Mouse (Mus musculus) CH12.LX (cell line): ENCODE measurements around the gene Foxp1. TPM values are rescaled to one million over a fixed set of nuclear protein-coding genes. Genes with fewer than 3 reads are reported as not detected.

Source experiments
- DNase-seq: peaks from one replicate; pipeline ENCODE4 v3.0.0-alpha.2; 2013; ENCODE audit errors: extremely low read depth
- H3K27ac ChIP-seq: 2 replicates; pipeline ENCODE4 v1.5.1; 2012; ENCODE audit warnings: low read depth, mild to moderate bottlenecking, control low read depth, moderate library complexity; ENCODE audit not compliant: insufficient read depth
- H3K27me3 ChIP-seq: replicated peaks from 2 replicates; pipeline ENCODE3; 2012; ENCODE audit warnings: inconsistent platforms
- H3K36me3 ChIP-seq, 2 experiments: replicated peaks in 1 of 2; 2 replicates each; pipeline versions ENCODE3 to v1.6.1; 2012; ENCODE audit warnings: inconsistent platforms in 1 of 2, low read length in 1 of 2, mild to moderate bottlenecking in 1 of 2, mixed read lengths in 1 of 2, moderate library complexity in 1 of 2; ENCODE audit not compliant: control insufficient read depth in 1 of 2, insufficient read depth in 1 of 2
- H3K4me1 ChIP-seq, 2 experiments: 2 replicates each; pipeline ENCODE4 v1.6.1; 2012; ENCODE audit warnings: inconsistent platforms in 1 of 2, moderate library complexity in 1 of 2; ENCODE audit not compliant: insufficient read depth in 2 of 2, control insufficient read depth in 1 of 2
- H3K4me2 ChIP-seq: 2 replicates; pipeline ENCODE4 v1.6.1; 2012; ENCODE audit warnings: low read depth, mild to moderate bottlenecking, control low read depth; ENCODE audit not compliant: poor library complexity, insufficient read depth, severe bottlenecking
- H3K4me3 ChIP-seq, 3 experiments: fragments of 150-350 bp in 1 of 3; sonication (generic) in 1 of 3; replicated peaks in 1 of 3; 2 replicates each; pipeline versions ENCODE3 to v1.5.1; 2011 to 2012; ENCODE audit warnings: low read depth in 2 of 3, low read length in 2 of 3, mild to moderate bottlenecking in 2 of 3, moderate library complexity in 2 of 3, control low read depth in 1 of 3, improper control_type of control experiment in 1 of 3, inconsistent platforms in 1 of 3, mixed read lengths in 1 of 3; ENCODE audit not compliant: poor library complexity in 1 of 3
- H3K79me2 ChIP-seq: replicated peaks from 2 replicates; pipeline ENCODE4 v1.6.1; 2012; ENCODE audit warnings: mild to moderate bottlenecking, moderate library complexity; ENCODE audit not compliant: control insufficient read depth, poor library complexity, insufficient read depth, severe bottlenecking; ENCODE audit errors: extremely low read depth
- H3K9ac ChIP-seq: 2 replicates; pipeline ENCODE4 v1.6.1; 2012; ENCODE audit warnings: low read depth, mild to moderate bottlenecking, control low read depth, moderate library complexity; ENCODE audit not compliant: insufficient read depth
- H3K9me3 ChIP-seq: replicated peaks from 2 replicates; pipeline ENCODE3; 2012; ENCODE audit warnings: low read length, inconsistent platforms, mixed read lengths
- BHLHE40 ChIP-seq: IDR thresholded peaks from 2 replicates; pipeline ENCODE4 v1.6.1; 2011; ENCODE audit warnings: mild to moderate bottlenecking, low read depth, low read length, improper control_type of control experiment
- CHD1 ChIP-seq: IDR thresholded peaks from 2 replicates; pipeline ENCODE4 v1.6.1; 2012; ENCODE audit warnings: low read depth, low read length, improper control_type of control experiment, inconsistent platforms
- CHD2 ChIP-seq: IDR thresholded peaks from 2 replicates; pipeline ENCODE4 v1.6.1; 2011; ENCODE audit warnings: low read length, improper control_type of control experiment
- CTCF ChIP-seq, 2 experiments: IDR thresholded peaks in 1 of 2; conservative IDR thresholded peaks in 1 of 2; 2 replicates each; pipeline ENCODE4 v1.5.1; 2011 to 2012; ENCODE audit warnings: low read depth in 2 of 2, low read length in 2 of 2, improper control_type of control experiment in 1 of 2, inconsistent platforms in 1 of 2, mild to moderate bottlenecking in 1 of 2, moderate library complexity in 1 of 2
- E2F4 ChIP-seq: IDR thresholded peaks from 2 replicates; pipeline ENCODE4 v1.6.1; 2011; ENCODE audit warnings: low read depth, low read length, improper control_type of control experiment; ENCODE audit not compliant: insufficient replicate concordance
- EP300 ChIP-seq: IDR thresholded peaks from 2 replicates; pipeline ENCODE4 v1.6.1; 2011; ENCODE audit warnings: low read length, improper control_type of control experiment
- ETS1 ChIP-seq: conservative IDR thresholded peaks from 2 replicates; pipeline ENCODE4 v1.6.1; 2012; ENCODE audit warnings: low read depth, mild to moderate bottlenecking, inconsistent platforms, low read length, improper control_type of control experiment, moderate library complexity
- GABPA ChIP-seq: IDR thresholded peaks from 2 replicates; pipeline ENCODE4 v1.6.1; 2012; ENCODE audit warnings: low read depth, low read length, improper control_type of control experiment, inconsistent platforms; ENCODE audit not compliant: insufficient replicate concordance
- IRF4 ChIP-seq: IDR thresholded peaks from 2 replicates; pipeline ENCODE4 v1.6.1; 2014; ENCODE audit warnings: low read depth, mild to moderate bottlenecking, inconsistent platforms, low read length, improper control_type of control experiment
- KAT2A ChIP-seq: IDR thresholded peaks from 2 replicates; pipeline ENCODE4 v1.6.1; 2012; ENCODE audit warnings: low read length, improper control_type of control experiment, inconsistent platforms; ENCODE audit not compliant: insufficient replicate concordance
- MAFK ChIP-seq: IDR thresholded peaks from 2 replicates; pipeline ENCODE4 v1.6.1; 2011; ENCODE audit warnings: low read length, improper control_type of control experiment; ENCODE audit not compliant: insufficient replicate concordance
- MAZ ChIP-seq: IDR thresholded peaks from 2 replicates; pipeline ENCODE4 v1.6.1; 2012; ENCODE audit warnings: low read depth, mild to moderate bottlenecking, inconsistent platforms, low read length, improper control_type of control experiment, moderate library complexity
- MEF2A ChIP-seq: IDR thresholded peaks from 2 replicates; pipeline ENCODE4 v1.6.1; 2014; ENCODE audit warnings: low read depth, mild to moderate bottlenecking, inconsistent platforms, low read length, improper control_type of control experiment, borderline replicate concordance
- NRF1 ChIP-seq: IDR thresholded peaks from 2 replicates; pipeline ENCODE4 v1.6.1; 2014; ENCODE audit warnings: low read depth, mild to moderate bottlenecking, inconsistent platforms, low read length, improper control_type of control experiment, moderate library complexity
- PAX5 ChIP-seq: IDR thresholded peaks from 2 replicates; pipeline ENCODE4 v1.6.1; 2012; ENCODE audit warnings: low read length, inconsistent platforms, mixed read lengths
- POLR2AphosphoS2 ChIP-seq: IDR thresholded peaks from 2 replicates; pipeline ENCODE4 v1.6.1; 2011; ENCODE audit warnings: low read depth, low read length, improper control_type of control experiment
- USF1 ChIP-seq: IDR thresholded peaks from 2 replicates; pipeline ENCODE4 v1.6.1; 2014; ENCODE audit warnings: low read depth, mild to moderate bottlenecking, inconsistent platforms, low read length, improper control_type of control experiment
- ZC3H11A ChIP-seq: IDR thresholded peaks from 2 replicates; pipeline ENCODE4 v1.6.1; 2012; ENCODE audit warnings: low read depth, mild to moderate bottlenecking, inconsistent platforms, low read length, improper control_type of control experiment
- ZKSCAN1 ChIP-seq: IDR thresholded peaks from 2 replicates; pipeline ENCODE4 v1.6.1; 2012; ENCODE audit warnings: low read depth, inconsistent platforms, low read length, improper control_type of control experiment, borderline replicate concordance
- dilution Hi-C: fragments of 300-500 bp; cut with MboI; formaldehyde crosslinking; loops from 2 replicates; pipeline ENCODE4 v1.14.3; 2020; ENCODE audit warnings: low sequenced_read_pairs; ENCODE audit not compliant: extremely low pct_unique_long_range_greater_than_20kb, extremely low pct_ligation_motif_present
- in situ Hi-C: fragments of 300-500 bp; cut with MboI; formaldehyde crosslinking; loops from 3 replicates; pipeline ENCODE4 v1.14.3; 2019; ENCODE audit warnings: low sequenced_read_pairs, low pct_ligation_motif_present, low pct_unique_long_range_greater_than_20kb, mixed read lengths
- polyA plus RNA-seq: library from polyadenylated mRNA; unstranded; fragments of >175 nt; gene quantifications from 2 replicates; pipeline ENCODE4 v1.2.1, GENCODE M21; 2012; ENCODE audit warnings: low read depth; ENCODE audit not compliant: insufficient read length
- total RNA-seq, 2 experiments: library from RNA; depleted of rRNA; stranded (reverse); fragments of 300-350 nt in 1 of 2; fragments of >200 nt in 1 of 2; gene quantifications; 2 replicates each; pipeline ENCODE4 v1.2.3; 2012 to 2014

The Foxp1 gene
- total and polyA plus RNA-seq, 3 experiments: 66.5 to 105 (median 87.4) TPM

GRCm38 (mm10) chr6:98935169-98935568 is 587.4 kb downstream of the Foxp1 start:
- peaks cover 78 to 98% of the 10 kb centered on the region in 2 experiments for H3K36me3 ChIP-seq
- no peak overlapping the region for H3K9ac ChIP-seq
- DNase-seq: no peak
- peaks cover 6 to 37% of the 10 kb centered on the region in 2 experiments; a peak in 3 of 4 replicates for H3K4me1 ChIP-seq
- TF ChIP-seq CHD2: no peak
- TF ChIP-seq GABPA: no peak
- TF ChIP-seq ZKSCAN1: no peak
- no peak for TF ChIP-seq KAT2A
- TF ChIP-seq USF1: no peak
- no peak for TF ChIP-seq NRF1
- no peak for TF ChIP-seq ZC3H11A
- no peak for TF ChIP-seq E2F4
- TF ChIP-seq MAFK: no peak
- TF ChIP-seq CTCF (conservative IDR thresholded peaks at IDR 0.05 in 1 of 2, IDR thresholded peaks at IDR 0.05 in 1 of 2; ENCODE audit: low read depth in 2 of 2, low read length in 2 of 2): no peak
- no peak for TF ChIP-seq PAX5
- no peak for TF ChIP-seq CHD1
- no peak for TF ChIP-seq ETS1
- no peak for TF ChIP-seq IRF4
- TF ChIP-seq POLR2AphosphoS2: no peak
- H3K4me3 ChIP-seq: no peak overlapping the region
- no peaks in the 10 kb centered on the region for H3K9me3 ChIP-seq
- in situ Hi-C loops (loop anchor here (25.0 kb wide), 1 partner anchor 398 kb away; no protein-coding TSS in a partner anchor), dilution Hi-C loops (no loop called here)
- no peaks in the 10 kb centered on the region for H3K27me3 ChIP-seq
- H3K79me2 ChIP-seq: no peaks in the 10 kb centered on the region; the same call in 1 of the 2 replicates
- no peak overlapping the region for H3K4me2 ChIP-seq
- no peak overlapping the region for H3K27ac ChIP-seq

GRCm38 (mm10) chr6:98934381-98934780 is 588.1 kb downstream of the Foxp1 start:
- H3K36me3 ChIP-seq: peaks cover 77 to 99% of the 10 kb centered on the region in 2 experiments
- H3K79me2 ChIP-seq: no peaks in the 10 kb centered on the region; the same call in 1 of the 2 replicates
- no peak overlapping the region for H3K27ac ChIP-seq
- TF ChIP-seq EP300 (peak; percentile 8; the same call in 1 of the 2 replicates), BHLHE40 (peak; percentile 13; the same call in 1 of the 2 replicates), ETS1 (0 out of 2 replicates have a peak, but pooled peaks have one; percentile 45), MAZ (no peak), MEF2A (peak; percentile 65; the same call in 1 of the 2 replicates)
- peaks cover 6 to 37% of the 10 kb centered on the region in 2 experiments; a peak in 3 of 4 replicates for H3K4me1 ChIP-seq
- in situ Hi-C loops (loop anchor here (25.0 kb wide), 1 partner anchor 397 kb away; no protein-coding TSS in a partner anchor), dilution Hi-C loops (no loop called here)
- no peaks in the 10 kb centered on the region for H3K9me3 ChIP-seq
- no peak overlapping the region for H3K4me3 ChIP-seq
- no peak overlapping the region for H3K9ac ChIP-seq
- no peak overlapping the region for H3K4me2 ChIP-seq
- DNase-seq: peak; percentile 56
- H3K27me3 ChIP-seq: no peaks in the 10 kb centered on the region
